Mouse (Mus musculus) hindbrain, embryonic 11.5 days (tissue): Measurements from ENCODE around the gene Irx4. TPM values are rescaled to one million over a fixed set of nuclear protein-coding genes. Genes with fewer than 3 reads are reported as not detected.
A peak's percentile ranks its signal among the peaks of the same experiment; 100 is the strongest.

ENCODE experiments used
- ATAC-seq: fragments of 200-750 bp; cut with Nextera tagmentation; 2 replicates; pipeline ENCODE4 v1.8.0; 2017; ENCODE audit warnings: mild to moderate bottlenecking, moderate TSS enrichment, moderate library complexity; ENCODE audit not compliant: low FRiP score
- DNase-seq: peaks from one replicate; pipeline ENCODE4 v3.0.0-alpha.2; 2015; ENCODE audit warnings: low spot score
- H3K27ac ChIP-seq: fragments of 300-500 bp; sonication (generic); 2 replicates; pipeline ENCODE4 v1.5.1; 2014; ENCODE audit warnings: mild to moderate bottlenecking, low read depth, low read length
- H3K27me3 ChIP-seq: fragments of 300-500 bp; sonication (generic); 2 replicates; pipeline ENCODE4 v1.6.1; 2014; ENCODE audit warnings: mild to moderate bottlenecking, low read length, moderate library complexity, mixed read lengths; ENCODE audit not compliant: control insufficient read depth, insufficient read depth
- H3K36me3 ChIP-seq: fragments of 300-500 bp; sonication (generic); 2 replicates; pipeline ENCODE4 v1.6.1; 2014; ENCODE audit warnings: mild to moderate bottlenecking, low read length, moderate library complexity, mixed read lengths; ENCODE audit not compliant: control insufficient read depth, insufficient read depth
- H3K4me1 ChIP-seq: fragments of 300-500 bp; sonication (generic); replicated peaks from 2 replicates; pipeline ENCODE4 v1.6.1; 2014; ENCODE audit warnings: low read length, mixed read lengths; ENCODE audit not compliant: control insufficient read depth, insufficient read depth
- H3K4me2 ChIP-seq: fragments of 300-500 bp; sonication (generic); replicated peaks from 2 replicates; pipeline ENCODE4 v1.6.1; 2014; ENCODE audit warnings: mild to moderate bottlenecking, low read depth, low read length
- H3K4me3 ChIP-seq: fragments of 300-500 bp; sonication (generic); 2 replicates; pipeline ENCODE4 v1.5.1; 2014; ENCODE audit warnings: low read depth, low read length
- H3K9ac ChIP-seq: fragments of 300-500 bp; sonication (generic); 2 replicates; pipeline ENCODE4 v1.6.1; 2014; ENCODE audit warnings: low read depth, low read length
- H3K9me3 ChIP-seq: fragments of 300-500 bp; sonication (generic); 2 replicates; pipeline ENCODE4 v1.6.1; 2016; ENCODE audit warnings: low read length; ENCODE audit not compliant: control insufficient read depth
- WGBS: fragments of 180-500 bp; shearing (Covaris S2); extraction: QIAGEN DNeasy Blood & Tissue Kit; methylation state at CpG from one replicate; pipeline ENCODE4 v1.1.7; 2014; 5-methylcytosine and 5-hydroxymethylcytosine counted together
- polyA plus RNA-seq: library from polyadenylated mRNA; unstranded; fragments of >200 nt; fragmentation: Nextera tagmentation; extraction: Ambion mirVana; gene quantifications from 2 replicates; pipeline ENCODE4 v1.2.1, GENCODE M21; 2014

Gene Irx4
- 3.9 and 4.1 TPM in 2 replicates for polyA plus RNA-seq

DNA sequence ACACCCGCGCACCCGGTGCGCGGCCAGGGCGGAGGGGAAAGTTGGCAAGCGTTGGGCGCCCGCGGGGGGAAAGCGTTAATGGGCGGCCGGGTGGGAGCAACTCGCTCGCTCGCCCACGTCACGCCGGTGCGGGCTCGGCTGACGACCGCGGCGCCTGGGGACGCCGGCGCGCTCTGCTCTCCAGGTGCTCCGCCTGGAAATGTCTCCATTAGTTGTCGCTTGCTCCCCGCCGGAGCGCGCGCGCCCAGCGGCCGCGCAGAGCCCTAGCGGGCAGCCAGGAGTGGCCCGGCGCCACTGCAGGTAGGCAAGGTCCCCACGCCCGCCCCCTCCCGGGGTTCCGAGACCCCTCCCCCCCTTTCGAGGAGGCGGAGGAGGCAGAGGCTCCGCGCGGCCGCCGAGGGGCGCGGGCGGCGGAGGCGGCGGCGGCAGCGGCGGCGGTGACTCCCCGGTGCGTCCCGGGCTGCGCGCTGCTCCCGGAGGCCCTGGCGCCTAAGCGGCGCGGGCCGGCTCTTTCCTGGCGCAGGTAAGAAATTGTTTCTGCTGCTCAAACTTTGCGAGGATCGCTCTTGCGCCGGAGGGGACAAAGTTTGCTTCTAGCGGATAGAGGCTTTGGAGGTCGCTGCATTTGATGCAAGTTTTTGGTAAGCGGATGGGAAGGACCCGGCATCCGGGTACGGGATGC, at the start of gene Irx4:
Irx4 (plus strand) TSS at position 126 of the 682 bp plus-strand sequence.
- Histone ChIP-seq H3K4me1 (peaks cover 17% of the 10 kb centered on the region), H3K36me3 (no peaks in the 10 kb centered on the region), H3K27ac (no peak within 1 kb of the TSS), H3K27me3 (peaks cover 79% of the 10 kb centered on the region), H3K4me2 (peak within 1 kb of the TSS; percentile 88), H3K9me3 (no peaks in the 10 kb centered on the region), H3K9ac (peak within 1 kb of the TSS; percentile 11; the same call in 1 of the 2 replicates), H3K4me3 (peak within 1 kb of the TSS; percentile 45)
- WGBS = 2% methylated on average over 48 of the region's 86 CpGs
- DNase-seq (no peak), ATAC-seq (no peak)

DNA sequence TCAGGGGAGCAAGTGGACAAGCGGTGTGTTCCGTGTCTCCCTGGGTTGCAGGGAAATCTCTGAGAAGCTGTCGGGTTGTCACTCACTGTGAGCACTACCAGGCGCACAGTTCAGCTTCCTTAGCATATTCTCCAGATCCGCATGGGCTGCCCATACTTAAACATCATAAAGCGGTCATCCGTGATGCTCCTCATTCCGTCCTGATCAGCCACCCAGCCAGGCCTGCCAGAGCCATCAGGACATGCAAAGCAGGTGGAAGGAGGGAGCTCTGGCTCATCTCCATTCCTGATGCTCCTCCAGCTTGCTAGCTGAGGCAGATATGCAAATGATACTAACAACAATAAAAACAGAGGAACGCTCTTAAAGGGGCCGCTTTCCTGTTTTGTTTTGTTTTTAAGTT, 46.0 kb upstream of the Irx4 start:
- Histone ChIP-seq H3K9me3 (no peaks in the 10 kb centered on the region), H3K27me3 (no peaks in the 10 kb centered on the region), H3K4me2 (no peak overlapping the region), H3K4me3 (no peak overlapping the region), H3K36me3 (no peaks in the 10 kb centered on the region), H3K27ac (no peak overlapping the region), H3K9ac (no peak overlapping the region), H3K4me1 (no peaks in the 10 kb centered on the region)
- WGBS = 74% methylated on average over 10 of the region's 10 CpGs
- no peak for ATAC-seq
- DNase-seq = no peak

DNA sequence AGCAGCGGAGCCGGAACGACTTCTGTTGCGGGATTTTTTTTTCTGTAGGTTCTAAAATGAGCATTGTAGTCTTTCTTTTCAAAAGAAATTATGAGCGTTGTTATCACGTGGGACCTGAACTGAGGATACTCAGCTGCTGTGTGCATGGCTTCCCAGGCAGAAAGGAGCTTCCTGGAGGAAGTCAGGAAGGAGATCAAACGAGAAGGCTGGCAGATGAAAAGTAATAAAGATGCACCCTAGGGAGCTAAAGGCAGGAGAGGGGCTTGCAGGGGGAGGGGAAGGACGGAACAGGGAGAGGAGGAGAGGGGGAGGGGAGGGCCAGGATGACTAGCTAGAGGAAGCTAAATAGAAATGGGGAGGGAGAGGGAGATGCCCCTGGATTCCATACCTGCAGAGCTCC, 23.8 kb upstream of the Irx4 start:
- Histone ChIP-seq H3K27me3 (no peaks in the 10 kb centered on the region), H3K9ac (no peak overlapping the region), H3K27ac (no peak overlapping the region), H3K4me1 (no peaks in the 10 kb centered on the region), H3K36me3 (no peaks in the 10 kb centered on the region), H3K4me3 (no peak overlapping the region), H3K4me2 (no peak overlapping the region), H3K9me3 (no peaks in the 10 kb centered on the region)
- ATAC-seq (no peak), DNase-seq (no peak)
- 49% methylated on average over 8 of the region's 8 CpGs for WGBS

DNA sequence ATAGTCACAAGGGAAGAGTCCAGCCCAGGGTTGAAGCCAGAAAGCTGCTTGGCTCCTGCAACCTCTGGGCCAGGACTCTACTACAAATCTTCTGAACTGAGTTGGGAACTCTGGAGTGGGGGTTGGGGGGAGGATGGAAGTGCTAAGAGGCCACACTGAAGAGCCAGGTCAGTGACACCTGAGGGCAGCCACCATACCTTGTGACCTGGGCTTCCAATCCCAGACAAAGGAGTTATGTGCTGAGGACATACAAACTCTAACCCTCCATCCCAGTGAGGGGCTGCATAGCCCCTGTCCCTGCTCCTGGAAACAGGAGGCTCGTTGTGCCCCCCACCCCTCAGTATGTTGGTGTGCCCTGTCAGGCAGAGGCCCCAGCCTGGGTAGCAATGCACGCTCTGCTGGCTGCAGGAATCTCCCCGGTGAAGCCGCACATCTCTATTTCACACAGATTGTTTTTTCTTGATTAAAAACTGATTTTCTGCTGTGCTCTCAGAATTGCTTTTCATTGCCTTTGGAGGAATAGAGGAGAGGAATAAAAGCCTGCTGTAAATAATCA, 21.0 kb upstream of the Irx4 start:
- Histone ChIP-seq H3K4me3 (no peak overlapping the region), H3K9ac (no peak overlapping the region), H3K27me3 (no peaks in the 10 kb centered on the region), H3K27ac (no peak overlapping the region), H3K9me3 (no peaks in the 10 kb centered on the region), H3K4me2 (no peak overlapping the region), H3K4me1 (no peaks in the 10 kb centered on the region), H3K36me3 (no peaks in the 10 kb centered on the region)
- WGBS = 80% methylated on average over 4 of the region's 4 CpGs
- no peak for DNase-seq
- ATAC-seq = no peak

DNA sequence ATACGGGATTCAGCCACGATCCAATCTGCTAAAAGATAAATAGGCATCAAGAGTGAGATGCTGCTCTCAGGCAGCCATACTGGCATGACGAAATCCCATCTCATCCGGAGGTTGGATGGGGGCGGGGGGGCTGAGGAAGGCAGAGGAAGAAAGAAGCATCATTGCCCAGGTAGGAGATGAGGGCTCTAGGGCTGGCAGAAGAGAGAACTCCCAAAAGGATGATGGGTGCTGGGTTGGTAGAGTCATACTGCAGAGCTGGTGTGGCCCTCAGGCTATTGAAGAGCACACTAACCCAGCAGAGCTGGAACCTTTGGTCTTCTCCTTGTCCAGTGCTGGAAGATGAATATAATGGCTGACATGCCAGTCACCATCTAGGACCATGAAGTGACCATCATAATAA, 17.7 kb upstream of the Irx4 start:
- no peak overlapping the region for H3K4me3 ChIP-seq
- no peak overlapping the region for H3K9ac ChIP-seq
- H3K27me3 ChIP-seq = no peaks in the 10 kb centered on the region
- H3K4me2 ChIP-seq = no peak overlapping the region
- no peak for DNase-seq
- no peaks in the 10 kb centered on the region for H3K4me1 ChIP-seq
- H3K9me3 ChIP-seq = no peaks in the 10 kb centered on the region
- ATAC-seq = no peak
- WGBS = 96% methylated on average over 5 of the region's 5 CpGs
- H3K27ac ChIP-seq = no peak overlapping the region
- H3K36me3 ChIP-seq = no peaks in the 10 kb centered on the region

DNA sequence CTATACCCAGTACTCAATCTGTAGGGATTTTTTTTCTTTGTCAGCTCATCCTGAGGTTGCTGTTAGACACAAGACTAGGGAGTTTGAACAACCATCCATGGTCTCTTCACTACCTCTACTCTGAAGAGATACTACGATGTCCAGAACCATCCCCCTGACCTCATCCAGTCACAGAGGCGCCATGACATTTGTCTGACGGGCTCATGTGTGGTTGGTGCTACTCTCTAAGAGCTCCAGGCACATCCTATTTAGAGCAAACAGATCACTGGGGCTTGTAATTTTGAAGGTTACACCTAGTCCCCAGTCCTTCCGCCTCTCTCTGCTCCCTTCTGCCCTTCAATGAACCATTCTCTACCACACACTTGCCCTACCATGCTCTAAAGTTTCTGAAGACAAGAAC, 13.3 kb upstream of the Irx4 start:
- Histone ChIP-seq H3K4me1 (no peaks in the 10 kb centered on the region), H3K9ac (no peak overlapping the region), H3K27me3 (no peaks in the 10 kb centered on the region), H3K27ac (no peak overlapping the region), H3K4me3 (no peak overlapping the region), H3K36me3 (no peaks in the 10 kb centered on the region), H3K9me3 (no peaks in the 10 kb centered on the region), H3K4me2 (no peak overlapping the region)
- no peak for ATAC-seq
- WGBS = 93% methylated on average over 4 of the region's 4 CpGs
- DNase-seq = no peak

DNA sequence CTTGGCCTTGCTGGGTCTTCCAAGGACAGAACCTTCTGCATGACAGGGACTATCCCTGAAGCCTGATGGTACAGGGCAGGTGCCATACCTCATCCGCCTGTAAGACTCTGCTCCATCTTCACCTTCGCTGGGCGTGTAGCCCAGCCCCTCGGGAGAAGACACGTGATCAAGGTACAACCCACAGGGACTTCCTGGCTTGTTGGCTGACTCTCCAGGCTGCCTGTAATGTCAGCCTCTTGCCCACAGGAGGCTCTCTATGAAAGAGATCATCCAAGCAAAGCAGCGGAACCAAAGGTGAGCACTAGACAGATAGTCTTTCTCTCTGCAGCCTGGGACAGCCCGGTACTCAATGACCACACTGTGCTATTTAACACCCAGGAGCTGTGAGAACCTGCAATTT, 9.1 kb upstream of the Irx4 start:
- ATAC-seq (no peak), DNase-seq (no peak)
- Histone ChIP-seq H3K4me2 (no peak overlapping the region), H3K4me1 (no peaks in the 10 kb centered on the region), H3K27me3 (no peaks in the 10 kb centered on the region), H3K9me3 (no peaks in the 10 kb centered on the region), H3K36me3 (no peaks in the 10 kb centered on the region), H3K9ac (no peak overlapping the region), H3K27ac (no peak overlapping the region), H3K4me3 (no peak overlapping the region)
- 38% methylated on average over 7 of the region's 7 CpGs for WGBS

DNA sequence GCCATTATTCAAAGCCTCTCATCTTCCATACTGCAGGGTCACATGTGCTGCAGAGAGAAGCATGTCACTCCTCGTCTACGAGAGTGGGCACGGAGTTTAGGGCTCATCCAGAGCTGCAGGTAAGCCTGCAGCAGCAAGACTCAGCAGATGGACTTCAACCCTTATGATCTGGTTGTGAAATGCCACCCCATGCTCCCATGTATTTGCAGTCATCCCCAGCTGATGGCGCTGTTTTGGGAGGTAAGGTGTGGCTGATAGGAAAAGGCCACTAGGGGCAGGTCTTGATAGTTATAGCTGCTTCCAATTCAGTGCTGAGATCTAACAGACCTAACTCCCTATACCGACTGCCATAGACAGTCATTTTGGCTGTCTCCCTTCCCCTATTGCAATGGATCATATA, 8.3 kb upstream of the Irx4 start:
- ATAC-seq (no peak), DNase-seq (peak; percentile 17)
- 52% methylated on average over 5 of the region's 5 CpGs for WGBS
- Histone ChIP-seq H3K9ac (no peak overlapping the region), H3K27me3 (no peaks in the 10 kb centered on the region; the same call in 1 of the 2 replicates), H3K36me3 (no peaks in the 10 kb centered on the region), H3K9me3 (no peaks in the 10 kb centered on the region), H3K27ac (no peak overlapping the region), H3K4me2 (no peak overlapping the region), H3K4me1 (no peaks in the 10 kb centered on the region), H3K4me3 (no peak overlapping the region)

DNA sequence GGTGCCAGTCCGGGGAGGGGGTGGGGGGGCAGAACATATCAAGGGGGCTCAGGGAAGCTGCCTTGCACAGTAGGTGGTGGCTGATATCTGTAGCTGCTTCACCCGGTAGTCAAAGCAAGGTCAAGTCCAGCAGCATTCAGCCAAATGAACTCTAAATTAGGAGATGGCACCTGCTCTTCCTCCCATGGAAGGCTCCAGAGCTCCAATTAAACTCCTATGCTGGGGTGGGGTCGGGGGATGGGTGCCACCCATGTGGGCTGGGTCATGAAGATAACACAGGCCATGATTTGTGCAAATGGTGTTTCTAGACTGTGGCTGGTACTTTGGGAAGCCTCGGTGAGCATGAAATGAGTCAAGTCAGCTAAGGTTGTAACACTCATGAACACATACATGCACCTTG, 1.9 kb upstream of the Irx4 start:
- Histone ChIP-seq H3K4me3 (no peak overlapping the region), H3K27me3 (peaks cover 58% of the 10 kb centered on the region), H3K4me2 (no peak overlapping the region), H3K9ac (no peak overlapping the region), H3K4me1 (peaks cover 12% of the 10 kb centered on the region; the same call in 1 of the 2 replicates), H3K27ac (no peak overlapping the region), H3K9me3 (no peaks in the 10 kb centered on the region), H3K36me3 (no peaks in the 10 kb centered on the region)
- WGBS = 50% methylated on average over 4 of the region's 4 CpGs
- ATAC-seq (no peak), DNase-seq (no peak)
